16 mouse cellular contexts compared by ENCODE assay signal in the genomic region with DNA sequence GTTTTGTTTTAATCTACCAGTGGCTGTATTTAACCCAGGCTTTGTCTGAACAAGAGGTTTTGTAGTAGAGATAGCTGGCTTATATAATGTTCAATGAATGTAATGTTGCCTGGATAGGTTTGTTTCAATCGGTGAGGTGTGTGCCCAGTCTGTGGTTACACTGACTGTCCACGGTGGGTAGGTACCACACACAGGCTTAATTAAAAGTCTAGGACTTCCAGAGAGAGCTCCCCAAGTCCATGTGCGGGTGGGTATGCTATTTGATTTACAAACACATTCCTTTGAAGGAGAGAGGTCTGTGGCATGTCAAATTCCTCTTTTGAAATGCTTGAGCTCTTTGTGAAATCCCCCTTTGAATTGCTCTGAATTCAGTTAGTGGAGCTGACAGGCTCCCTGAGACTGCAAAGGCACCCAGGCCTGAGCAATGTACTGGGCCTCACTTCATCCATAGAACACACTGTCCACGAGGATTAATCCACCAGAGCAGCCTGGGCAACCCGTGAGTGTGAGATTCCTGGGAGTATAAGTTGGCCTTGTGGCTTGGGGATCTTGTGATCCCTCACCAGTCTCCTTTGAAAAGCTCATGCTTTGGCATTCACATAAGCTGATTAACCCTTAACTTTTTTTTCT. TPM values are rescaled to one million over a fixed set of nuclear protein-coding genes. Genes with fewer than 3 reads are reported as not detected.
A peak's percentile ranks its signal among the peaks of the same experiment; 100 is the strongest.
DNase-seq lines count a peak whose midpoint lies in the region; ATAC-seq and TF ChIP-seq lines count a peak whose summit lies in the region.
"Had no signal": no experiment of that assay in that cellular context is flagged by ENCODE, and none has a peak within 500 bp of the region (broad histone marks: within the 10 kb centered on the region; RNA-seq: fewer than 3 reads in every experiment).

No protein-coding gene starts in this region.

- H3K36me3 ChIP-seq in embryonic facial prominence, embryonic 11.5 days (replicated peaks; ENCODE audit: control insufficient read depth, insufficient read depth, low read depth, low read length) = no peaks in the 10 kb centered on the region
- peaks cover 28% of the 10 kb centered on the region for H3K36me3 ChIP-seq in embryonic facial prominence, embryonic 10.5 days (replicated peaks)
- H3K36me3 ChIP-seq in forebrain, embryonic 12.5 days (replicated peaks) = peaks cover 23% of the 10 kb centered on the region
- peaks cover 30% of the 10 kb centered on the region for H3K36me3 ChIP-seq in midbrain, embryonic 13.5 days

- no peak overlapping the region for H3K4me3 ChIP-seq in embryonic facial prominence, embryonic 11.5 days (ENCODE audit: low read depth, low read length)
- no peak overlapping the region for H3K4me3 ChIP-seq in embryonic facial prominence, embryonic 10.5 days
- no peak overlapping the region for H3K4me3 ChIP-seq in forebrain, embryonic 12.5 days (replicated peaks)
- H3K4me3 ChIP-seq in midbrain, embryonic 13.5 days (replicated peaks) = no peak overlapping the region
- H3K4me3 ChIP-seq: kidney, embryonic 15.5 days; limb, embryonic 15.5 days; myocyte had no signal

- no peaks in the 10 kb centered on the region for H3K9me3 ChIP-seq in embryonic facial prominence, embryonic 11.5 days (replicated peaks; ENCODE audit: control insufficient read depth, low read length)
- no peaks in the 10 kb centered on the region for H3K9me3 ChIP-seq in embryonic facial prominence, embryonic 10.5 days
- no peaks in the 10 kb centered on the region for H3K9me3 ChIP-seq in forebrain, embryonic 12.5 days
- H3K9me3 ChIP-seq in midbrain, embryonic 13.5 days = no peaks in the 10 kb centered on the region
- H3K9me3 ChIP-seq: kidney, embryonic 15.5 days; limb, embryonic 15.5 days had no signal

- no peak; the same call in 1 of the 2 replicates for ATAC-seq in embryonic facial prominence, embryonic 11.5 days (replicated peaks; ENCODE audit: insufficient number of reproducible peaks, low FRiP score, low TSS enrichment, low read depth)
- peak; percentile 92 for ATAC-seq in Patski
- ATAC-seq in forebrain, embryonic 12.5 days (ENCODE audit: low FRiP score) = peak; percentile 57; the same call in 1 of the 2 replicates
- peak; percentile 70 for ATAC-seq in midbrain, embryonic 13.5 days
- ATAC-seq: inflammation-experienced regulatory T-cells, adult 6 months had no signal

- H3K9ac ChIP-seq in embryonic facial prominence, embryonic 11.5 days (replicated peaks; ENCODE audit: low read length) = no peak overlapping the region
- no peak overlapping the region for H3K9ac ChIP-seq in forebrain, embryonic 12.5 days
- no peak overlapping the region for H3K9ac ChIP-seq in midbrain, embryonic 13.5 days (replicated peaks)
- H3K9ac ChIP-seq: kidney, embryonic 15.5 days; limb, embryonic 15.5 days had no signal

- no peak overlapping the region for H3K27ac ChIP-seq in embryonic facial prominence, embryonic 11.5 days (replicated peaks; ENCODE audit: low read depth, low read length)
- H3K27ac ChIP-seq in embryonic facial prominence, embryonic 10.5 days (replicated peaks) = no peak overlapping the region
- no peak overlapping the region for H3K27ac ChIP-seq in forebrain, embryonic 12.5 days
- H3K27ac ChIP-seq in midbrain, embryonic 13.5 days = no peak overlapping the region
- H3K27ac ChIP-seq: kidney, embryonic 15.5 days; limb, embryonic 15.5 days; macrophage had no signal

- CTCF ChIA-PET in Patski (lab: Charles Lee) = interaction anchor here (1.2 kb wide), 1 partner anchor 11 kb away, joined by 3 read pairs; no protein-coding TSS in a partner anchor

- H3K27me3 ChIP-seq in embryonic facial prominence, embryonic 11.5 days (ENCODE audit: control insufficient read depth, insufficient read depth, low read length) = no peaks in the 10 kb centered on the region
- H3K27me3 ChIP-seq in embryonic facial prominence, embryonic 10.5 days (replicated peaks; ENCODE audit: low read depth, poor library complexity, severe bottlenecking) = no peaks in the 10 kb centered on the region
- H3K27me3 ChIP-seq in Patski = no peaks in the 10 kb centered on the region
- H3K27me3 ChIP-seq in forebrain, embryonic 12.5 days = no peaks in the 10 kb centered on the region
- H3K27me3 ChIP-seq in midbrain, embryonic 13.5 days = no peaks in the 10 kb centered on the region
- H3K27me3 ChIP-seq: kidney, embryonic 15.5 days; limb, embryonic 15.5 days had no signal

- no peak for TF ChIP-seq CTCF in Patski (IDR thresholded peaks at IDR 0.05)

- POLR2A ChIA-PET in Patski (lab: Charles Lee) = no interaction called here

- H3K4me1 ChIP-seq in embryonic facial prominence, embryonic 11.5 days (ENCODE audit: control insufficient read depth, insufficient read depth, low read length) = no peaks in the 10 kb centered on the region
- 0 out of 2 replicates have a peak, but pooled peaks cover 7% of the 10 kb centered on the region for H3K4me1 ChIP-seq in embryonic facial prominence, embryonic 10.5 days
- H3K4me1 ChIP-seq in forebrain, embryonic 12.5 days = peaks cover 16% of the 10 kb centered on the region; the same call in 1 of the 2 replicates
- peaks cover 13% of the 10 kb centered on the region for H3K4me1 ChIP-seq in midbrain, embryonic 13.5 days (replicated peaks)
- H3K4me1 ChIP-seq: kidney, embryonic 15.5 days; limb, embryonic 15.5 days had no signal

- in situ Hi-C loops in Patski (cut with MboI; ENCODE audit: low pct_unique_long_range_greater_than_20kb) = no loop called here

- peak; percentile 2 for DNase-seq in embryonic facial prominence, embryonic 11.5 days (ENCODE audit: low spot score)
- DNase-seq in embryonic facial prominence, embryonic 10.5 days (ENCODE audit: low spot score) = no peak
- peak; percentile 39 for DNase-seq in Patski (ENCODE audit: low read depth, low spot score)
- DNase-seq in layer of hippocampus, adult 11-12 months (ENCODE audit: low spot score) = no peak
- DNase-seq in urinary bladder, adult 18-20 months (ENCODE audit: low spot score in 2 of 2) = no peak
- no peak for DNase-seq in kidney, postnatal 10 days
- DNase-seq: heart, postnatal 36 days; lung, adult 18-20 months had no signal

- H3K4me2 ChIP-seq in embryonic facial prominence, embryonic 11.5 days (ENCODE audit: low read depth, low read length) = no peak overlapping the region
- no peak overlapping the region for H3K4me2 ChIP-seq in forebrain, embryonic 12.5 days
- no peak overlapping the region for H3K4me2 ChIP-seq in midbrain, embryonic 13.5 days (replicated peaks)
- H3K4me2 ChIP-seq: kidney, embryonic 15.5 days; limb, embryonic 15.5 days had no signal

- 51% methylated on average over 5 of the region's 5 CpGs for WGBS in embryonic facial prominence, embryonic 11.5 days
- 55% methylated on average over 5 of the region's 5 CpGs for WGBS in embryonic facial prominence, embryonic 10.5 days
- 21% methylated on average over 5 of the region's 5 CpGs for WGBS in forebrain, embryonic 12.5 days
- 12% methylated on average over 5 of the region's 5 CpGs for WGBS in midbrain, embryonic 13.5 days

RNA-seq across cellular contexts. Expression of a gene that starts 3.7 kb away (rescaled TPM):
- 0.98 and 2.3 TPM in 2 replicates for polyA plus RNA-seq in embryonic facial prominence, embryonic 11.5 days (2014; fragmentation: Nextera tagmentation; extraction: Ambion mirVana)
- 0.45 and 0.49 TPM in 2 replicates for polyA plus RNA-seq in embryonic facial prominence, embryonic 10.5 days (2016; fragmentation: Nextera tagmentation; extraction: Ambion mirVana)
- not detected for polyA plus RNA-seq in Patski (2021)
- polyA plus RNA-seq in forebrain, embryonic 12.5 days (2016; fragmentation: Nextera tagmentation; extraction: Ambion mirVana) = 0.09 and 0.15 TPM in 2 replicates
- polyA plus RNA-seq in midbrain, embryonic 13.5 days (2015; fragmentation: Nextera tagmentation; extraction: Ambion mirVana) = 0.09 and 0.15 TPM in 2 replicates
- polyA plus RNA-seq: inflammation-experienced regulatory T-cells, adult 6 months; macrophage; myocyte; small intestine, adult 2 months had no signal

Comparison
In these comparisons a context has a peak if more than half of its experiments do, and no peak if none do; other contexts are left out.
1. DNase-seq: peak in embryonic facial prominence, embryonic 11.5 days (single experiment) and Patski (single experiment); none in embryonic facial prominence, embryonic 10.5 days (single experiment), layer of hippocampus, adult 11-12 months (single experiment), urinary bladder, adult 18-20 months (0 of 2) and kidney, postnatal 10 days (single experiment).